Mouse (Mus musculus) C2C12 (cell line): ENCODE results near the gene Fkbp1a. TPM values are rescaled to one million over a fixed set of nuclear protein-coding genes. Genes with fewer than 3 reads are reported as not detected.

Experiments used
- H3K27me3 ChIP-seq: one replicate; pipeline ENCODE4 v1.6.1; 2011; ENCODE audit not compliant: control insufficient read depth, insufficient read depth, insufficient read length
- H3K36me3 ChIP-seq: one replicate; pipeline ENCODE4 v1.6.1; 2011; ENCODE audit not compliant: control insufficient read depth, insufficient read depth
- H3K4me3 ChIP-seq: one replicate; pipeline ENCODE4 v1.5.1; 2011; ENCODE audit warnings: mild to moderate bottlenecking, control low read depth; ENCODE audit not compliant: poor library complexity, insufficient read depth, severe bottlenecking
- H3K79me2 ChIP-seq: one replicate; pipeline ENCODE4 v1.6.1; 2011; ENCODE audit not compliant: control insufficient read depth, insufficient read depth
- H3K79me3 ChIP-seq: one replicate; pipeline ENCODE4 v1.6.1; 2011; ENCODE audit warnings: low read depth, control low read depth
- H3ac ChIP-seq: one replicate; pipeline ENCODE3; 2011; ENCODE audit warnings: low read depth; ENCODE audit not compliant: control insufficient read depth, insufficient read length
- CEBPB ChIP-seq: IDR thresholded peaks from one replicate; pipeline ENCODE4 v1.6.1; 2011; ENCODE audit warnings: low read depth, mild to moderate bottlenecking, control low read depth, moderate library complexity
- CTCF ChIP-seq: IDR thresholded peaks from one replicate; pipeline ENCODE4 v1.5.1; 2011; ENCODE audit not compliant: control insufficient read depth, insufficient read depth, insufficient read length
- FOSL1 ChIP-seq: IDR thresholded peaks from one replicate; pipeline ENCODE4 v1.8.0; 2011; ENCODE audit warnings: mild to moderate bottlenecking, low read length; ENCODE audit not compliant: poor library complexity, insufficient read depth, severe bottlenecking
- MAX ChIP-seq: IDR thresholded peaks from one replicate; pipeline ENCODE4 v1.6.1; 2011; ENCODE audit warnings: mild to moderate bottlenecking, control low read depth
- MYOD1 ChIP-seq: IDR thresholded peaks from one replicate; pipeline ENCODE4 v1.6.1; 2011; ENCODE audit warnings: low read depth; ENCODE audit not compliant: control insufficient read depth, insufficient read length
- MYOG ChIP-seq: IDR thresholded peaks from one replicate; pipeline ENCODE4 v1.6.1; 2011; ENCODE audit not compliant: control insufficient read depth, insufficient read length; ENCODE audit errors: extremely low read depth
- USF1 ChIP-seq: IDR thresholded peaks from one replicate; pipeline ENCODE4 v1.6.1; 2011; ENCODE audit warnings: low read depth, mild to moderate bottlenecking, control low read depth, moderate library complexity
- polyA plus RNA-seq: library from polyadenylated mRNA; unstranded; fragments of >200 nt; fragmentation: generic; extraction: Trizol; gene quantifications from one replicate; pipeline ENCODE4 v1.2.1, GENCODE M21; 2012; ENCODE audit warnings: missing spikeins

The Fkbp1a gene
- polyA plus RNA-seq, 1 experiment = 595 TPM

GRCm38 (mm10) chr2:151543063-151543895 lies 996 bp downstream of the Fkbp1a start:
- H3K79me2 ChIP-seq = peaks cover 57% of the 10 kb centered on the region
- H3K36me3 ChIP-seq = peaks cover 47% of the 10 kb centered on the region
- no peak for TF ChIP-seq MYOG
- TF ChIP-seq MYOD1 = no peak
- peak overlapping the region; percentile 81 for H3K4me3 ChIP-seq
- peaks cover 55% of the 10 kb centered on the region for H3K79me3 ChIP-seq
- H3ac ChIP-seq = peak overlapping the region; percentile 94
- H3K27me3 ChIP-seq = no peaks in the 10 kb centered on the region

GRCm38 (mm10) chr2:151544673-151545072 lies 2.4 kb downstream of the Fkbp1a start:
- no peak overlapping the region for H3ac ChIP-seq
- H3K27me3 ChIP-seq = no peaks in the 10 kb centered on the region
- H3K79me3 ChIP-seq = peaks cover 68% of the 10 kb centered on the region
- H3K79me2 ChIP-seq = peaks cover 71% of the 10 kb centered on the region
- no peak for TF ChIP-seq MYOD1
- TF ChIP-seq CEBPB = no peak
- TF ChIP-seq MAX = no peak
- TF ChIP-seq CTCF = no peak
- H3K4me3 ChIP-seq = no peak overlapping the region
- peaks cover 61% of the 10 kb centered on the region for H3K36me3 ChIP-seq

DNA sequence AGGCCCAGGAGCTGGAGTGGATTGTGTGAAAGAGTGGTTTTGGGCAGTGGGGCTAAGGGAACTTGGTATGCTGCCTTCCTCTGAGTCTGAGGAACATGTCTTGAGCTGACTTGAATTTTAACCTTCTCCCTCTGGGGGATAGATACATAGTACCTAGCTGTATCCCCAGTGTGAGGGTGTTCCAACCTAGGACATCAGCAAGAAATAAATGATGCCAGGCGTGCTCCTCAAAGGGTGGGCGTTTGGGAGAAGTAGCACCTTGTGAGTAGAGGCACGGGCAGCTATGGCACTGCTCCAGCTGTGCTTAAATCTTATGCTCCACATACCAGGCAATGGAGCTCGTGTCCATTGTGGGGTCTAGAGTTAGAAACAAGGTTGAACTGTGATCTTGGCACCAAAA lies 4.3 kb downstream of the Fkbp1a start:
- Histone ChIP-seq H3K79me2 (peaks cover 90% of the 10 kb centered on the region), H3K79me3 (peaks cover 87% of the 10 kb centered on the region), H3K4me3 (no peak overlapping the region), H3K27me3 (no peaks in the 10 kb centered on the region), H3K36me3 (peaks cover 80% of the 10 kb centered on the region), H3ac (no peak overlapping the region)
- TF ChIP-seq MAX (no peak), USF1 (no peak), CTCF (no peak)

GRCm38 (mm10) chr2:151549615-151550121 lies 7.4 kb downstream of the Fkbp1a start:
- Histone ChIP-seq H3ac (no peak overlapping the region), H3K36me3 (peaks cover 100% of the 10 kb centered on the region)
- TF ChIP-seq CTCF = no peak
- no peak for TF ChIP-seq MYOG
- no peak for TF ChIP-seq CEBPB
- TF ChIP-seq MAX = no peak
- no peak for TF ChIP-seq USF1
- TF ChIP-seq MYOD1 = no peak
- TF ChIP-seq FOSL1 = no peak

GRCm38 (mm10) chr2:151562930-151563921 lies 20.9 kb downstream of the Fkbp1a start:
- Histone ChIP-seq H3K79me2 (peaks cover 26% of the 10 kb centered on the region), H3K4me3 (no peak overlapping the region), H3K79me3 (peaks cover 4% of the 10 kb centered on the region), H3K27me3 (no peaks in the 10 kb centered on the region), H3ac (no peak overlapping the region), H3K36me3 (peaks cover 70% of the 10 kb centered on the region)
- TF ChIP-seq CTCF (no peak), MYOD1 (no peak), FOSL1 (no peak), USF1 (no peak), CEBPB (no peak), MAX (no peak), MYOG (no peak)

More at GRCm38 (mm10) chr2:151549615-151550121, 7.4 kb downstream of the Fkbp1a start:
- Histone ChIP-seq H3K4me3 (no peak overlapping the region), H3K79me3 (peaks cover 95% of the 10 kb centered on the region), H3K27me3 (no peaks in the 10 kb centered on the region), H3K79me2 (peaks cover 100% of the 10 kb centered on the region)
